ENCODE assay signal across 16 mouse cellular contexts in genomic region chr11:65408621-65409020, GRCm38 (mm10).
DNase-seq lines count a peak whose midpoint lies in the region; ATAC-seq and TF ChIP-seq lines count a peak whose summit lies in the region.
"Had no signal": no experiment of that assay in that cellular context is flagged by ENCODE, and none has a peak within 500 bp of the region (broad histone marks: within the 10 kb centered on the region; RNA-seq: fewer than 3 reads in every experiment).

No protein-coding gene starts in this region.

- 29% methylated on average over 1 of the region's 1 CpGs for WGBS in heart, embryonic 15.5 days
- WGBS in liver, embryonic 12.5 days (ENCODE audit: insufficient replicate concordance) = 69% methylated on average over 1 of the region's 1 CpGs

- no peak for ATAC-seq in heart, embryonic 15.5 days (replicated peaks; ENCODE audit: insufficient number of reproducible peaks, insufficient read depth, low FRiP score, low read depth)
- no peak for ATAC-seq in liver, embryonic 12.5 days

- no peak overlapping the region for H3K9ac ChIP-seq in heart, embryonic 15.5 days
- no peak overlapping the region for H3K9ac ChIP-seq in liver, embryonic 12.5 days
- H3K9ac ChIP-seq: embryonic facial prominence, embryonic 12.5 days; lung, embryonic 14.5 days had no signal

- no peaks in the 10 kb centered on the region for H3K27me3 ChIP-seq in heart, embryonic 15.5 days
- H3K27me3 ChIP-seq in liver, embryonic 12.5 days (replicated peaks) = no peaks in the 10 kb centered on the region
- H3K27me3 ChIP-seq: embryonic facial prominence, embryonic 12.5 days had no signal

- no peak for TF ChIP-seq POLR2A in brain, embryonic 14.5 days (IDR thresholded peaks at IDR 0.05; ENCODE audit: borderline replicate concordance, extremely low read depth, insufficient read depth, insufficient read length, poor library complexity, severe bottlenecking)

- H3K36me3 ChIP-seq in heart, embryonic 15.5 days = no peaks in the 10 kb centered on the region
- H3K36me3 ChIP-seq in liver, embryonic 12.5 days = no peaks in the 10 kb centered on the region
- H3K36me3 ChIP-seq: embryonic facial prominence, embryonic 12.5 days had no signal

- no peaks in the 10 kb centered on the region for H3K9me3 ChIP-seq in heart, embryonic 15.5 days (replicated peaks)
- H3K9me3 ChIP-seq in liver, embryonic 12.5 days (replicated peaks) = no peaks in the 10 kb centered on the region
- H3K9me3 ChIP-seq: embryonic facial prominence, embryonic 12.5 days had no signal

- DNase-seq in cerebellum, adult 9-10 months = peak; percentile 7
- DNase-seq in cerebellum, adult 9-11 months = no peak
- DNase-seq in heart, postnatal 25 days (ENCODE audit: low spot score) = no peak
- DNase-seq in brain, embryonic 14.5 days (ENCODE audit: low read depth) = peak; percentile 84
- peak; percentile 50 to 67 for DNase-seq in left cerebral cortex, postnatal 14 days (ENCODE audit: low spot score in 2 of 2)
- DNase-seq in embryo, embryonic 11 days = no peak
- DNase-seq: heart, adult 2 months; heart, postnatal 14 days; kidney, adult 9 months; liver; lung, embryonic 14.5 days had no signal

- H3K4me2 ChIP-seq in heart, embryonic 15.5 days = no peak overlapping the region
- H3K4me2 ChIP-seq in liver, embryonic 12.5 days = no peak overlapping the region
- H3K4me2 ChIP-seq: embryonic facial prominence, embryonic 12.5 days; lung, embryonic 14.5 days had no signal

- TF ChIP-seq CTCF in brain, embryonic 14.5 days (IDR thresholded peaks at IDR 0.05; ENCODE audit: borderline replicate concordance, extremely low read depth, insufficient read depth, insufficient read length) = no peak

- intact Hi-C loops in heart, postnatal 25 days (cut with DNase I) = no loop called here
- intact Hi-C loops in left cerebral cortex, postnatal 14 days (cut with DNase I) = no loop called here

- no peak overlapping the region for H3K4me3 ChIP-seq in heart, embryonic 15.5 days
- H3K4me3 ChIP-seq in liver, embryonic 12.5 days = no peak overlapping the region
- H3K4me3 ChIP-seq: embryonic facial prominence, embryonic 12.5 days; heart, adult 2 months; left cerebral cortex, adult 2 months had no signal

- peak overlapping the region; percentile 35; the same call in 1 of the 2 replicates for H3K27ac ChIP-seq in heart, embryonic 15.5 days
- H3K27ac ChIP-seq in liver, embryonic 12.5 days = no peak overlapping the region
- H3K27ac ChIP-seq: embryonic facial prominence, embryonic 12.5 days; heart, adult 2 months; left cerebral cortex, adult 2 months; macrophage had no signal

- H3K4me1 ChIP-seq in heart, embryonic 15.5 days (replicated peaks) = 0 out of 2 replicates have a peak, but pooled peaks cover 3% of the 10 kb centered on the region
- H3K4me1 ChIP-seq in liver, embryonic 12.5 days = no peaks in the 10 kb centered on the region
- H3K4me1 ChIP-seq: embryonic facial prominence, embryonic 12.5 days had no signal

Comparison
In these comparisons a context has a peak if more than half of its experiments do, and no peak if none do; other contexts are left out.
1. DNase-seq: peak in cerebellum, adult 9-10 months (single experiment), brain, embryonic 14.5 days (single experiment) and left cerebral cortex, postnatal 14 days (2 of 2); none in cerebellum, adult 9-11 months (single experiment), heart, postnatal 25 days (single experiment) and embryo, embryonic 11 days (single experiment).